Mouse (Mus musculus) liver, adult (tissue): ENCODE measurements around the gene Suox.

ENCODE experiments used
- GATA4 ChIP-seq: IDR thresholded peaks from 2 replicates; pipeline ENCODE4 v1.6.1; 2014; ENCODE audit warnings: mild to moderate bottlenecking, low read length; ENCODE audit not compliant: insufficient replicate concordance

The Suox gene

GRCm38 (mm10) chr10:128673763-128674468 is at the start of gene Suox:
Suox (minus strand) TSS chr10:128674073.
- TF ChIP-seq GATA4 = no peak

GRCm38 (mm10) chr10:128715559-128716537 is 42.0 kb upstream of the Suox start:
- no peak for TF ChIP-seq GATA4

- no peak for TF ChIP-seq GATA4
Observed at GRCm38 (mm10) chr10:128705317-128705693, 31.4 kb upstream of the Suox start.

- no peak for TF ChIP-seq GATA4
Observed at GRCm38 (mm10) chr10:128704491-128705316, 30.8 kb upstream of the Suox start, which contains the start of gene Cdk2. Cdk2 (minus strand) TSS chr10:128705031.

GRCm38 (mm10) chr10:128703895-128704294 is 30.0 kb upstream of the Suox start, which contains the start of gene Pmel:
Pmel (plus strand) TSS chr10:128704195.
- TF ChIP-seq GATA4 = no peak

GRCm38 (mm10) chr10:128702328-128703007 is 28.6 kb upstream of the Suox start:
- no peak for TF ChIP-seq GATA4

- no peak for TF ChIP-seq GATA4
Observed at GRCm38 (mm10) chr10:128700712-128701111, 26.8 kb upstream of the Suox start.

GRCm38 (mm10) chr10:128699611-128700010 is 25.7 kb upstream of the Suox start:
- no peak for TF ChIP-seq GATA4

- no peak for TF ChIP-seq GATA4
Observed at GRCm38 (mm10) chr10:128699006-128699405, 25.1 kb upstream of the Suox start.

GRCm38 (mm10) chr10:128697072-128697725 is 23.3 kb upstream of the Suox start:
- TF ChIP-seq GATA4 = no peak

- TF ChIP-seq GATA4 = no peak
Observed at GRCm38 (mm10) chr10:128695992-128696807, 22.3 kb upstream of the Suox start, which contains the start of gene Rab5b. Rab5b (minus strand) TSS chr10:128696264.

- no peak for TF ChIP-seq GATA4
Observed at GRCm38 (mm10) chr10:128695411-128695991, 21.6 kb upstream of the Suox start.
